Mouse (Mus musculus): Measurements from ENCODE around the gene Med27.

The Med27 gene

DNA sequence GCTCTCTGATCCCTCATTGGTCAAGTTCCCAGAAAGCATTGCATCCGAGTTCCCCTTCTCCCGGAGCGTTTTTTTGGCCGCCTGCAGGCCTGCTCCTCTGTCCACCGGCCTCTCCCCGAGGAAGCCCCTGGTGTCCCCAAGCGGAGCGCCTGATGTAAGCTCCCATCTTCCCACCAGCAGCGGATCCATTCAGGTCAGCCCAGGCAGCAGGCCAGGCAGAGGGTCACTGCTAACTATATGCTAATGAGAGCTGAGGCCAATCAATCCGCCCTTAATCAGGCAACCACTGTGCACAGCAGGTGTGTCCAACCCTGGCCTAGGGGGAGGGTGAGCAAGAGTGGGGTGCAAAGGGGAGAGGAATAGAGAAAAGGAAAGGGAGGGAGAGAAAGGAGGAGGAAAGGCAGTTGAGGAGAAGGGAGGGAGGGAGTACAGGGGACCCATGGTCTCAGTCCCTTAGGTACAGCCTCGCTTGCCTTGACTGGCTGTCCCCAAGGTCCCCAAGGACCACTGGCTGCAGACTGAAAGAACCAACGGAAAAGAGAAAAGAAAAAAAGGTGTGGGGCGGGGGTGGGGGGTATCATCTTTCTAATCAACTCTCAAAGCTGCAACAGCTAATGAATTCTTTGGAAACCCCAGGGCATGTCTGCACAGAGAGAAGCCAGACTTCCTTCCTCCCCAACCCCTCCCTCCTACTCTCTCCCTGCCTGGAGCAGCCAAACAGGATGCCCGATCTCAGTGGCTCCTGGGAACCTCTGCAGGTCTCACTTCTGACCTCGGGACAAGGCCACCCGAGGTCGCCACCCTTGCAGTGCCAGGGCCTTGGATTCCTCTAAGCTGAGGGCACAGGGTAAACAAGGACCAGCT, 219.2 kb downstream of the Med27 start:
- no peak for DNase-seq (ENCODE audit: low spot score)

DNA sequence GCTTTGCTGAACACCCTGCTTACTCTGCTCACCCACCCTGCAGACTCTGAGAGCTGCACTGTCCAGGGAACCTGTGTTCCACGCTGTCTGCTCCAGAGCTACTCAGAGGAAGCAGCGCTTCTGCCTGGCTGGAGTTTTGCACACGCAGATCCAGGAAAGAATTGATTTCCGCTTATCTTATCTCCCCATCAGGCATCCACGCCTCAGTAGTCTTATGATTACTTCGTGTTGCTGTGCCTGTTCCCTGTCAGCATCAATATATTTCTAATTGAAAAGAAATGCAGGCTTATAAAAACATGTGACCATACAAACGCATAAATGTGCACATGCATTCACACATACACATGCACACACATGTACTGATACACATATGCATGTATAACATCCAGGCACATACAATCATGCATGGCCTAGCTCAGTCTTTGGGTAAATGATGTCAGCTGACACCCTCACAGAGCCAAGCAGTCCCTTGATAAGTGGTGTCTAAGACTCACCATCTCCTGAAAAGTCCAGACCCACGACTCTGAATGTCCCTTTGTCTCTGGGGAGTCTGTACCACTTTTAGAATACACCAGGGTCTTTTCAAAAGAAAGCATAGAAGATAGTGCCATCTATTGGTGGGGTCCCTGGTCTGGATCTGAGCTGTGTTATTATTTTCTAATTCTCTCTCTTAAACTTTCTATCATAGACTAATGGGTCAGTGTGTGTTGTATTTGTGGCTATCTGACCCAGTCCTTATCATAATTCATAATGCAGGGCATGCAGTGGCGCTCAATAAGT, 225.5 kb downstream of the Med27 start:
- no peak for DNase-seq (ENCODE audit: low spot score)

DNA sequence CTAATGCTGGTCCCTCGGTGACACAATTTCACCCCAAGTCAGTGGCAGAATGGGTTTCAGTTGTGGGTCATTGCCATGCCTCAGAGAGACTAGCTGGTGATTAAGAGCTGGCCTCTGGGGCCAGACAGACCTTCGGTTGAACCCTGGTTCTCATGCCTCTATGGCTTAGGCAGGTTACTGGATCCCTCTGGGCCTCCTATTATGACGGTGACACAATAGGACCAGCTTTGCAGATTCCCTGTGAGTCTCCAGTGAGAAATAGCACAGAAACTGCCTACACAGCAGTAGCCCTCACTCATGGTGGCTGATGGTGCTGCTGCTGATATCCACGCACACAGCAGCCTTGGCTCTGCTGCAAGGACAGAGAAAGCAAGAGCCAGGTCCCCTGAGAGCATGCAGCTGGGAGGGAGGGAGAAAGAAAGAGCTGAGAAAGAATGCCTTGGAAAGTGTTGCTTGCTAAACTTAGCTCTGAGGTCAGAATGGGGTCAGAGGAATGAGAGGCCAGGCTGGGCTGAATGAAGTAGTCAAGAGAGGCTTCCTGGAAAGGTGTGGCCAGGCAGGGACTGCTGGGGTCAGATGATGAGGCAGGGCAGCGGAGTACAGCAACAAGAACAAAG, 226.3 kb downstream of the Med27 start:
- DNase-seq (ENCODE audit: low spot score): no peak

DNA sequence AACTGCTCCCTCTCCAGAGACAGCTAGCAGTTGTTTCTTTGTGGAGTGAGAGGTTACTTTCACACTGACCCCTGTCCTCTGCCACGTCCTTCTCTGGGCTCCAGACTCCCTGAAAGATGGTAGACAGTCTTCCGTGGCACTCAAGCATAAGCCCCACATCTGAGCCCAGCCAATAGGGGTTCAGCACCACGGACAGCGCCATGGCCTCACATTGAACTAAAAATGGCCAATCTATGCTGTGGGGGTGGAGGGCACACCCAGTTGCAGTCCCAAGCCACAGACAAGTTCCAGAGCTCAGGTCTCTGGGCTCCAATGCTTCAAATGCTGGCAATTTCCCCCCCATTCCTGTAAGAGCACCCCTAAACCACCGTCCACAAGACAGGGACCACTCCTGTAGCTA, 227.0 kb downstream of the Med27 start:
- no peak for DNase-seq (ENCODE audit: low spot score)

DNA sequence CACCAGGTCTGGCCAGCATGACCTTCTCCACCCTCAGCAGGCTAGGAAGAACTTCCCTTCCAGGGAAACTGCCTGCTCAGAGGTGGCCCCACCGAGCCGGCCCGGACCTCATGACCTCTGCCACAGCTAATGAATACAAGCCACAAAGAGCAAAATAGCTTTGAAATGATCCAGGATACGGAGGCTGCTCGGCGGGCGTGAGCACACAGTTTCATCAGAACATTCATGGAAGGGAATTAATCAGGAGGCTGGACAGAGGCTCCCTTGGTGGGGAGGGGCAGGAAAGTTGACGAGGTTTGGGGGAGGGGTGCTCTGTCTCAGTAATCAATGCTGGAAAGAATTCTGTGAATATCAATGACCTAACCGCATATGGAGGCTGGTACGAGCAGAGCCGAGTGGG, 227.6 kb downstream of the Med27 start:
- no peak for DNase-seq (ENCODE audit: low spot score)
